Comparison of ENCODE assay signal across 8 mouse cellular contexts in the genomic region with DNA sequence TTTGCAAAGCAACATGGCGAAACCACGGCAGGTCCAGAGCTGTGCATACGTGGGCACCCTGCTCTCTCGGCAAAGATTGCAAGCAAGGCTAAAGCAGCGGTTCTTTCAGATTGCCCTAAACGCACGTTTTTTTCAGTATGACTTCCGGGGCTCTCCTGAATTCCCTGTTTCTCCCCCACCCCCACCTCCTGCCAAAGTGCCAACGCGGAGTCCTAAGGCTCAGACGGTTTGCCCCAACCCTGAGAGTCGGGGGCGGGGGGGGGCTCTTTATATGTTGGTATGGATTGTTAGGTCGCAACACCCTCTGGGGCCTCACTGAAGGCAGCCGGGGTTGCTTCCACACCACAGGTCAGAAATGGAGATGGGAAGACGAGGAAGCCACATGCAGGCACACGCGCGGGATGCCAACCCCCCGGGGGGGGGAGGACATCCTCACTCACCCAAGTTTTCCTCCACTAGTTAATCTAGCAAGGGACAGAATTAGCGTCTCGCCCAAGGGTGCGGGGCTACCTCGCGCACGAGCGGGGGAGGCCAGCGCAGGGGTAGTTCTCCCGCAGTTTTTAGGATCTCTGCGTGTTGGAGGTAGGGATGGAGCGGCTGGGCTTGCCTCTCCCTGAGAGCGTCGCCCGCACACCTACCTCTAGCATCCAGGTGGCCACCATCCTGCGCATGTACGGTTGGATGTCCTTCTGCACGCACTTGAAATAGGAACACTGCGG. TPM values are rescaled to one million over a fixed set of nuclear protein-coding genes. Genes with fewer than 3 reads are reported as not detected.
DNase-seq lines count a peak whose midpoint lies in the region; ATAC-seq and TF ChIP-seq lines count a peak whose summit lies in the region.

No protein-coding gene starts in this region.

- peak overlapping the region; percentile 69 for H3K27ac ChIP-seq in forebrain, postnatal 0 days (ENCODE audit: low read depth, low read length)
- H3K27ac ChIP-seq in intestine, postnatal 0 days (ENCODE audit: low read depth, low read length), result peak overlapping the region; percentile 61
- H3K27ac ChIP-seq in stomach, embryonic 15.5 days, result peak overlapping the region; percentile 80

- H3K9ac ChIP-seq in forebrain, postnatal 0 days, result peak overlapping the region; percentile 64
- peak overlapping the region; percentile 61 for H3K9ac ChIP-seq in intestine, postnatal 0 days (ENCODE audit: low read depth, low read length)
- peak overlapping the region; percentile 90 for H3K9ac ChIP-seq in stomach, embryonic 15.5 days

- peak overlapping the region; percentile 97 for H3K4me2 ChIP-seq in forebrain, postnatal 0 days (ENCODE audit: low read depth)
- peak overlapping the region; percentile 88 for H3K4me2 ChIP-seq in intestine, postnatal 0 days (replicated peaks; ENCODE audit: low read depth)
- H3K4me2 ChIP-seq in stomach, embryonic 15.5 days, result peak overlapping the region; percentile 91

- TF ChIP-seq CTCF in forebrain, postnatal 0 days (IDR thresholded peaks at IDR 0.05; ENCODE audit: low read depth), result no peak
- no peak for TF ChIP-seq CTCF in intestine, postnatal 0 days (IDR thresholded peaks at IDR 0.05; ENCODE audit: low read depth)

- peak overlapping the region; percentile 94 for H3K4me3 ChIP-seq in megakaryocyte, embryonic 14.5 days (replicated peaks)
- peak overlapping the region; percentile 58 for H3K4me3 ChIP-seq in forebrain, postnatal 0 days (ENCODE audit: low read depth, low read length)
- peak overlapping the region; percentile 65 for H3K4me3 ChIP-seq in intestine, postnatal 0 days (ENCODE audit: low read depth, low read length)
- peak overlapping the region; percentile 82 for H3K4me3 ChIP-seq in stomach, embryonic 15.5 days (replicated peaks)

- DNase-seq in adrenal gland, adult 2 months, result peak; percentile 76
- DNase-seq in forebrain, postnatal 0 days, result peak; percentile 49
- peak; percentile 50 to 53 for DNase-seq in lung, postnatal 4 days

- no peaks in the 10 kb centered on the region for H3K9me3 ChIP-seq in megakaryocyte, embryonic 14.5 days
- no peaks in the 10 kb centered on the region for H3K9me3 ChIP-seq in forebrain, postnatal 0 days (ENCODE audit: low read length)
- no peaks in the 10 kb centered on the region for H3K9me3 ChIP-seq in intestine, postnatal 0 days (ENCODE audit: control insufficient read depth)
- no peaks in the 10 kb centered on the region for H3K9me3 ChIP-seq in stomach, embryonic 15.5 days

- no peak for ATAC-seq in megakaryocyte, adult 5-6 weeks (ENCODE audit: poor library complexity, severe bottlenecking)
- no peak for ATAC-seq in forebrain, postnatal 0 days
- ATAC-seq in intestine, postnatal 0 days, result no peak
- no peak for ATAC-seq in stomach, embryonic 15.5 days (ENCODE audit: insufficient read depth, low FRiP score, low read depth)
- ATAC-seq in activated CD4-positive, CD25-positive, alpha-beta regulatory T cell, adult 4 months, result no peak

- WGBS in forebrain, postnatal 0 days, result 1% methylated on average over 38 of the region's 38 CpGs
- under 1% methylated on average over 38 of the region's 38 CpGs for WGBS in intestine, postnatal 0 days
- under 1% methylated on average over 38 of the region's 38 CpGs for WGBS in stomach, embryonic 15.5 days

- peaks cover 34% of the 10 kb centered on the region for H3K36me3 ChIP-seq in megakaryocyte, embryonic 14.5 days (replicated peaks; ENCODE audit: low read length)
- H3K36me3 ChIP-seq in forebrain, postnatal 0 days (ENCODE audit: insufficient read depth), result no peaks in the 10 kb centered on the region
- H3K36me3 ChIP-seq in intestine, postnatal 0 days (ENCODE audit: control insufficient read depth, insufficient read depth), result peaks cover 8% of the 10 kb centered on the region; the same call in 1 of the 2 replicates
- H3K36me3 ChIP-seq in stomach, embryonic 15.5 days, result peaks cover 2% of the 10 kb centered on the region; the same call in 1 of the 2 replicates

- peaks cover 86% of the 10 kb centered on the region for H3K4me1 ChIP-seq in megakaryocyte, embryonic 14.5 days
- peaks cover 17% of the 10 kb centered on the region; the same call in 1 of the 2 replicates for H3K4me1 ChIP-seq in forebrain, postnatal 0 days (ENCODE audit: insufficient read depth)
- 0 out of 2 replicates have a peak, but pooled peaks cover 12% of the 10 kb centered on the region for H3K4me1 ChIP-seq in intestine, postnatal 0 days (replicated peaks; ENCODE audit: control insufficient read depth, insufficient read depth, low read length)
- H3K4me1 ChIP-seq in stomach, embryonic 15.5 days, result peaks cover 44% of the 10 kb centered on the region

- peaks cover 6% of the 10 kb centered on the region for H3K27me3 ChIP-seq in megakaryocyte, embryonic 14.5 days (replicated peaks)
- peaks cover 28% of the 10 kb centered on the region for H3K27me3 ChIP-seq in forebrain, postnatal 0 days (ENCODE audit: insufficient read depth, low read length)
- H3K27me3 ChIP-seq in intestine, postnatal 0 days (replicated peaks; ENCODE audit: control insufficient read depth, insufficient read depth, low read length), result peaks cover 14% of the 10 kb centered on the region; the same call in 1 of the 2 replicates
- H3K27me3 ChIP-seq in stomach, embryonic 15.5 days (replicated peaks), result no peaks in the 10 kb centered on the region

RNA-seq across cellular contexts. Expression of a gene that starts 1.9 kb away (rescaled TPM):
- polyA plus RNA-seq in megakaryocyte, embryonic 14.5 days (2012; ENCODE audit: insufficient read depth, low replicate concordance), result 143 and 319 TPM in 2 replicates
- total RNA-seq in megakaryocyte, adult 5-6 weeks (2015), result 7.9 and 19.1 TPM in 2 replicates
- total RNA-seq in megakaryocyte, adult 5-6 weeks (2017), result 3.6 and 5.4 TPM in 2 replicates
- 100 to 1,000 TPM; 481 to 519 TPM for total RNA-seq in adrenal gland, adult 2 months (2021)
- 76.2 and 127 TPM in 2 replicates for polyA plus RNA-seq in adrenal gland, adult 2 months (2012; rRNA removed)
- total RNA-seq in forebrain, postnatal 0 days (2014; rRNA removed), result 31.4 and 44.1 TPM in 2 replicates
- 430 and 467 TPM in 2 replicates for polyA plus RNA-seq in forebrain, postnatal 0 days (2015; fragmentation: Nextera tagmentation; extraction: Ambion mirVana)
- 357 and 374 TPM in 2 replicates for polyA plus RNA-seq in intestine, postnatal 0 days (2015; fragmentation: Nextera tagmentation; extraction: Ambion mirVana)
- 922 and 986 TPM in 2 replicates for polyA plus RNA-seq in stomach, embryonic 15.5 days (2015; fragmentation: Nextera tagmentation; extraction: Ambion mirVana)
- polyA plus RNA-seq in activated CD4-positive, CD25-positive, alpha-beta regulatory T cell, adult 4 months (2017; shearing (Covaris generic)), result 100 to 1,000 TPM; 863 to 906 TPM

RNA-seq across cellular contexts. Expression of a gene that starts 40.7 kb away (rescaled TPM):
- polyA plus RNA-seq in megakaryocyte, embryonic 14.5 days (2012; ENCODE audit: insufficient read depth, low replicate concordance), result 0.50 TPM in 1 of 2 replicates, not detected in the other
- total RNA-seq in megakaryocyte, adult 5-6 weeks (2015), result 4.0 and 4.7 TPM in 2 replicates
- total RNA-seq in megakaryocyte, adult 5-6 weeks (2017), result 4.7 and 5.0 TPM in 2 replicates
- 10 to 100 TPM; 13.2 to 21.9 TPM for total RNA-seq in adrenal gland, adult 2 months (2021)
- 2.2 and 3.0 TPM in 2 replicates for polyA plus RNA-seq in adrenal gland, adult 2 months (2012; rRNA removed)
- total RNA-seq in forebrain, postnatal 0 days (2014; rRNA removed), result 8.1 and 9.3 TPM in 2 replicates
- 6.1 and 6.8 TPM in 2 replicates for polyA plus RNA-seq in forebrain, postnatal 0 days (2015; fragmentation: Nextera tagmentation; extraction: Ambion mirVana)
- 4.6 and 4.8 TPM in 2 replicates for polyA plus RNA-seq in intestine, postnatal 0 days (2015; fragmentation: Nextera tagmentation; extraction: Ambion mirVana)
- polyA plus RNA-seq in stomach, embryonic 15.5 days (2015; fragmentation: Nextera tagmentation; extraction: Ambion mirVana), result 2.9 and 4.4 TPM in 2 replicates
- 1 to 10 TPM; 6.7 to 8.2 TPM for polyA plus RNA-seq in activated CD4-positive, CD25-positive, alpha-beta regulatory T cell, adult 4 months (2017; shearing (Covaris generic))
